Mouse (Mus musculus): ENCODE measurements at regions not wholly inside any gene's neighbourhood (a gene's known extent, or its start where the extent isn't known, plus 50 kb on each side); places are given as distances from the start of the nearest gene placed in this dataset.

DNA sequence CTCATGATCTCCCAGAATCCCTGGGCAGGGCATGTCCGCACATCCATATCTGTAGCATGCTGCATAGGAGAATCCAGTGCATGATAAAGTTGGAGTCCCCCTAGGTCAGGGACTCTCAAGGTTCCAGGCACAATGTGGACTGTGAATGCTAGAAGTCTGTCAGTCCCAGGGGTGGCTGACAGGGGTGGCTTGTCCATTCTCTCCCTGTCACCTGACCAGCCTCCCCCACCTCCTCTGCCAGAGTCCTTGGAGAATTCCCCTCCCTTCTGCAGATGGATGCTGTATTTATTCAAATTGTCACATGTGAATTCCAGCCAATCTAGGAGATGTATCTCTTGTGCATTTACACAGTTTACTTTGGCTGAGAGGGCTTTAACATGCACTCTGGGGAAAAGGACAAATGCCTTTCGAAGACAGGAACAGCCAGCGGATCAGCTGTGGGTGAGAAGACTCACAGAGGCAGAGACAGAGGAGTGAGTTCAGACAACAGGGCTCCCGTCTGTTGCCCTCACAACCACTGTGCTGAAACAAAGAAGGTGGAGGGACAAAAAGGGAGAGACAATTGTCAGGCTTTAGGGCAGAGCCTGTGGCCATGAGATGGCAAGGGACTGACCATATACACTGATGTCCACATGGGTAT, 246.7 kb upstream of the Kazn start:
- 79% methylated on average over 3 of the region's 4 CpGs for WGBS
- Histone ChIP-seq H3K4me1 (ENCODE audit: control insufficient read depth, insufficient read depth, low read length) (no peaks in the 10 kb centered on the region), H3K27me3 (ENCODE audit: control insufficient read depth, insufficient read depth, low read length) (no peaks in the 10 kb centered on the region), H3K4me2 (replicated peaks; ENCODE audit: low read depth, low read length, severe bottlenecking) (no peak overlapping the region), H3K9ac (ENCODE audit: low read depth, low read length, severe bottlenecking) (no peak overlapping the region), H3K36me3 (ENCODE audit: control insufficient read depth, insufficient read depth, low read length) (no peaks in the 10 kb centered on the region), H3K4me3 (replicated peaks; ENCODE audit: low read length) (no peak overlapping the region), H3K9me3 (ENCODE audit: control insufficient read depth, low read length) (no peaks in the 10 kb centered on the region), H3K27ac (replicated peaks; ENCODE audit: low read depth, low read length) (no peak overlapping the region)
- DNase-seq (ENCODE audit: low spot score) (no peak), ATAC-seq (ENCODE audit: low FRiP score, low read depth) (no peak)
- TF ChIP-seq POLR2A (IDR thresholded peaks at IDR 0.05; ENCODE audit: borderline replicate concordance, extremely low read depth, insufficient read depth, insufficient read length) = no peak

DNA sequence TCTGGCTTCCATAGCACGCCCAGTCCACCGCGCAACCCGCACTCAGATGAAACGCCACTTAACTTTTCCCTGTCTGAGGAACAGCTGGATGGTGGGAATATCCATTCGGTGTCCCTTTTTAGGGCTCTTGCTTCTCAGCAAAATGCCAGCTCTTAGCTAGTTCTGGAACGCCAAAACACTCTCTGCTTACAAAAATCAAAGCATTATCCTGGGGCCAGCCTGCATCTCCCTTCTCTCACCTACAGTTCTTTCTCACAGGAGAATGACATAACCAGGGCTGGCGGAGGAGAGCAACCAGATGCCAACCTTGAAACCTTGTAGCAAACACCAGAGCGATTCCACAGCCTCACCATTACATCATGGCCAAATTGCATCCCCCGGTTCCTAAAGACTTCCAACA, 236.4 kb upstream of the Kazn start:
- TF ChIP-seq POLR2A (IDR thresholded peaks at IDR 0.05; ENCODE audit: borderline replicate concordance, extremely low read depth, insufficient read depth, insufficient read length) = no peak
- peaks cover 23% of the 10 kb centered on the region for H3K4me1 ChIP-seq (ENCODE audit: control insufficient read depth, insufficient read depth, low read length)
- H3K9me3 ChIP-seq (ENCODE audit: control insufficient read depth, low read length) = no peaks in the 10 kb centered on the region
- no peak for DNase-seq (ENCODE audit: low spot score)
- H3K36me3 ChIP-seq (ENCODE audit: control insufficient read depth, insufficient read depth, low read length) = no peaks in the 10 kb centered on the region
- peak overlapping the region; percentile 39 for H3K4me2 ChIP-seq (replicated peaks; ENCODE audit: low read depth, low read length, severe bottlenecking)
- 73% methylated on average over 10 of the region's 10 CpGs for WGBS
- no peak for ATAC-seq (ENCODE audit: low FRiP score, low read depth)
- H3K27me3 ChIP-seq (ENCODE audit: control insufficient read depth, insufficient read depth, low read length) = no peaks in the 10 kb centered on the region
- H3K4me3 ChIP-seq (replicated peaks; ENCODE audit: low read length) = peak overlapping the region; percentile 22
- no peak overlapping the region for H3K27ac ChIP-seq (replicated peaks; ENCODE audit: low read depth, low read length)
- H3K9ac ChIP-seq (ENCODE audit: low read depth, low read length, severe bottlenecking) = peak overlapping the region; percentile 28; the same call in 1 of the 2 replicates

DNA sequence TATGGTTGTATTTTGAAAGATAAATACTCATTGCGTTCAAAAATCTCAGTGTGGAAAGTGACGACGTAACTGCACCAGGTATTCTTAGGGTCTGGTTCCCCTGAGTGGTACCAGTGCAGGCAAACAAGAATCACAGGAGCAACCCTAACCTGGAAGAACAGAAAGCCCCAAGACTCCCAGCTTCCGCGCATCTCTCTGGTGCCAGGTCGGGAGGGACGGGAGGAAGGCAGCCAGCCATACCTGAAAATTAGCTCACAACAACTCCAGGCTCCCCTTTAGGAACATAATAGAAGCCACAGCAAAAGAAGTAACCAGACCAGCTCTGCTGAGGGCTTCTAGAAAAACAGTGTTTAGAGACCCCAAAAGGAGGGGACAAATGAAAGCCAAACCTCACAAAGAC, 235.4 kb upstream of the Kazn start:
- H3K9ac ChIP-seq (ENCODE audit: low read depth, low read length, severe bottlenecking) = no peak overlapping the region
- H3K9me3 ChIP-seq (ENCODE audit: control insufficient read depth, low read length) = no peaks in the 10 kb centered on the region
- peaks cover 23% of the 10 kb centered on the region for H3K4me1 ChIP-seq (ENCODE audit: control insufficient read depth, insufficient read depth, low read length)
- WGBS = 77% methylated on average over 7 of the region's 7 CpGs
- ATAC-seq (ENCODE audit: low FRiP score, low read depth) (no peak), DNase-seq (ENCODE audit: low spot score) (no peak)
- no peaks in the 10 kb centered on the region for H3K27me3 ChIP-seq (ENCODE audit: control insufficient read depth, insufficient read depth, low read length)
- no peak overlapping the region for H3K4me2 ChIP-seq (replicated peaks; ENCODE audit: low read depth, low read length, severe bottlenecking)
- no peak for TF ChIP-seq POLR2A (IDR thresholded peaks at IDR 0.05; ENCODE audit: borderline replicate concordance, extremely low read depth, insufficient read depth, insufficient read length)
- H3K27ac ChIP-seq (replicated peaks; ENCODE audit: low read depth, low read length) = no peak overlapping the region
- H3K36me3 ChIP-seq (ENCODE audit: control insufficient read depth, insufficient read depth, low read length) = no peaks in the 10 kb centered on the region
- H3K4me3 ChIP-seq (replicated peaks; ENCODE audit: low read length) = no peak overlapping the region

DNA sequence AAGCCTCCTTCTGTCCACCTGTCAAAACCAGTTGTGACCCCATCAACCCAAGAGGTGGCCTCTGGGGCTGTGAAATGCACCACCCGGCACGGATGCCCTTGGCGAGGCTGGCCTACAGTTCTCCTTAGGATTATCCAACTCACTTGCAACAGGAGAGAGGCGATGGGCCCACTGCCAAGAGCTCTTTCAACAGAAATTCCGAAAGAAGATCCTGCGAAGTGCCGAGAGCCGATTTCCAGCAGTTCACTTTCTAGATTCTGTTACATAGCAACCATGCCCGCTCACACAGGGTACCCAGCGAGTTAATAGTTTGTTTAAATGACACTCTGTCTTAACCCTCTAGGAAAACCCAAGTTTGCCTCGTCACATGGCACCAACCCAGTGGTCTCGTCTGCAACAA, 234.8 kb upstream of the Kazn start:
- Histone ChIP-seq H3K9ac (ENCODE audit: low read depth, low read length, severe bottlenecking) (no peak overlapping the region), H3K27ac (replicated peaks; ENCODE audit: low read depth, low read length) (no peak overlapping the region), H3K36me3 (ENCODE audit: control insufficient read depth, insufficient read depth, low read length) (no peaks in the 10 kb centered on the region), H3K4me3 (replicated peaks; ENCODE audit: low read length) (no peak overlapping the region), H3K4me2 (replicated peaks; ENCODE audit: low read depth, low read length, severe bottlenecking) (no peak overlapping the region), H3K4me1 (ENCODE audit: control insufficient read depth, insufficient read depth, low read length) (peaks cover 23% of the 10 kb centered on the region), H3K9me3 (ENCODE audit: control insufficient read depth, low read length) (no peaks in the 10 kb centered on the region), H3K27me3 (ENCODE audit: control insufficient read depth, insufficient read depth, low read length) (no peaks in the 10 kb centered on the region)
- 52% methylated on average over 12 of the region's 12 CpGs for WGBS
- DNase-seq (ENCODE audit: low spot score) = peak; percentile 66
- TF ChIP-seq POLR2A (IDR thresholded peaks at IDR 0.05; ENCODE audit: borderline replicate concordance, extremely low read depth, insufficient read depth, insufficient read length) = no peak
- no peak; the same call in 1 of the 2 replicates for ATAC-seq (ENCODE audit: low FRiP score, low read depth)

DNA sequence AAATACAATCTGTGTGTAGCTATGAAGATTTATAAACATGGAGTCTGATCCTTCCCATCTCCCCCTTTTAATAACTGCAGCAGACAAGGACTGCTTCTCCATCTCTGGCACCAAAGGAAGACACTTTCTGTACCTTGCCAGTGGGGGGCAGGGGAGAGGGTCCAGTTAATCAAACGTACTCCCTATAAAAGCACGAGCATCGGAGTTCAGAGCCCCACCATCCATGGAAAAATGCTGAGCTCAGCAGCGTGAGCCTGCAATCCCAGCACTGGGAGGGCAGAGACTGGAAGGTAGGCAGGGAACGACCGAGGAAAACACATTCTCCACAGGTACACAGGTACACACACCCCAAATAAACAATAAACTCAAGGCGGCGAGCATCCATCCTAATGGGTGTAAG, 234.1 kb upstream of the Kazn start:
- H3K36me3 ChIP-seq (ENCODE audit: control insufficient read depth, insufficient read depth, low read length) = no peaks in the 10 kb centered on the region
- no peaks in the 10 kb centered on the region for H3K27me3 ChIP-seq (ENCODE audit: control insufficient read depth, insufficient read depth, low read length)
- H3K9ac ChIP-seq (ENCODE audit: low read depth, low read length, severe bottlenecking) = no peak overlapping the region
- ATAC-seq (ENCODE audit: low FRiP score, low read depth) (no peak), DNase-seq (ENCODE audit: low spot score) (no peak)
- H3K9me3 ChIP-seq (ENCODE audit: control insufficient read depth, low read length) = no peaks in the 10 kb centered on the region
- TF ChIP-seq POLR2A (IDR thresholded peaks at IDR 0.05; ENCODE audit: borderline replicate concordance, extremely low read depth, insufficient read depth, insufficient read length) = no peak
- no peak overlapping the region for H3K4me2 ChIP-seq (replicated peaks; ENCODE audit: low read depth, low read length, severe bottlenecking)
- H3K27ac ChIP-seq (replicated peaks; ENCODE audit: low read depth, low read length) = no peak overlapping the region
- no peak overlapping the region for H3K4me3 ChIP-seq (replicated peaks; ENCODE audit: low read length)
- WGBS = 64% methylated on average over 8 of the region's 8 CpGs
- H3K4me1 ChIP-seq (ENCODE audit: control insufficient read depth, insufficient read depth, low read length) = peaks cover 23% of the 10 kb centered on the region
